Mouse (Mus musculus): Measurements from ENCODE around the gene Arrdc3.

- no peak for TF ChIP-seq MAFK (IDR thresholded peaks at IDR 0.05; ENCODE audit: insufficient read depth, low read depth, low read length)
- TF ChIP-seq HCFC1 (IDR thresholded peaks at IDR 0.05; ENCODE audit: borderline replicate concordance, insufficient read depth, low read length), result no peak
- no peak for TF ChIP-seq CHD2 (IDR thresholded peaks at IDR 0.05; ENCODE audit: low read depth, low read length)
Observed at GRCm38 (mm10) chr13:80883649-80884376, 629 bp downstream of the Arrdc3 start.
